Mouse (Mus musculus) cerebellum, adult 9-10 months (tissue): ENCODE measurements around the gene Hspa12a.
A peak's percentile ranks its signal among the peaks of the same experiment; 100 is the strongest.

Experiments used
- DNase-seq: peaks from one replicate; pipeline ENCODE4 v3.0.0; 2022

The Hspa12a gene

GRCm38 (mm10) chr19:58942841-58943828 lies at the start of gene Hspa12a, which contains the start of gene Eno4:
TSS of gene Hspa12a (minus strand) at chr19:58943654.
TSS of gene Eno4 (plus strand) at chr19:58943425.
- peak; percentile 97 for DNase-seq

GRCm38 (mm10) chr19:58981571-58981970 lies 38.1 kb upstream of the Hspa12a start:
- no peak for DNase-seq

- no peak for DNase-seq
Measured at GRCm38 (mm10) chr19:58980056-58980440, 36.6 kb upstream of the Hspa12a start.

- peak; percentile 25 for DNase-seq
Measured at GRCm38 (mm10) chr19:58979436-58980055, 36.1 kb upstream of the Hspa12a start.

- DNase-seq, result no peak
Measured at GRCm38 (mm10) chr19:58978401-58979171, 35.1 kb upstream of the Hspa12a start.

- no peak for DNase-seq
Measured at GRCm38 (mm10) chr19:58975216-58975863, 31.9 kb upstream of the Hspa12a start.

- no peak for DNase-seq
Measured at GRCm38 (mm10) chr19:58974126-58974525, 30.7 kb upstream of the Hspa12a start.

GRCm38 (mm10) chr19:58970826-58971225 lies 27.4 kb upstream of the Hspa12a start:
- no peak for DNase-seq

GRCm38 (mm10) chr19:58968731-58969506 lies 25.5 kb upstream of the Hspa12a start:
- DNase-seq, result peak; percentile 55

- no peak for DNase-seq
Measured at GRCm38 (mm10) chr19:58963011-58963410, 19.6 kb upstream of the Hspa12a start.

- no peak for DNase-seq
Measured at GRCm38 (mm10) chr19:58954779-58955178, 11.3 kb upstream of the Hspa12a start.

GRCm38 (mm10) chr19:58952236-58952635 lies 8.8 kb upstream of the Hspa12a start:
- DNase-seq, result no peak

- no peak for DNase-seq
Measured at GRCm38 (mm10) chr19:58951521-58951920, 8.1 kb upstream of the Hspa12a start.

GRCm38 (mm10) chr19:58945959-58946358 lies 2.5 kb upstream of the Hspa12a start:
- DNase-seq, result no peak

GRCm38 (mm10) chr19:58933062-58933461 lies 10.4 kb downstream of the Hspa12a start:
- no peak for DNase-seq

- no peak for DNase-seq
Measured at GRCm38 (mm10) chr19:58931081-58931800, 12.2 kb downstream of the Hspa12a start.

GRCm38 (mm10) chr19:58919148-58919547 lies 24.3 kb downstream of the Hspa12a start:
- no peak for DNase-seq

- DNase-seq, result no peak
Measured at GRCm38 (mm10) chr19:58918597-58918996, 24.9 kb downstream of the Hspa12a start.

GRCm38 (mm10) chr19:58913301-58913700 lies 30.2 kb downstream of the Hspa12a start:
- no peak for DNase-seq

GRCm38 (mm10) chr19:58911386-58911785 lies 32.1 kb downstream of the Hspa12a start:
- DNase-seq, result no peak

GRCm38 (mm10) chr19:58910941-58911368 lies 32.5 kb downstream of the Hspa12a start:
- no peak for DNase-seq
